Mouse (Mus musculus) gastrocnemius, postnatal 36 days (tissue): ENCODE data around the gene Csmd2. TPM values are rescaled to one million over a fixed set of nuclear protein-coding genes. Genes with fewer than 3 reads are reported as not detected.
"Not testable (repeated sequence)": the region's sequence is repeated elsewhere in the genome, so short reads cannot be mapped to it uniquely, and the experiment has no call there.

Experiments
- DNase-seq, 2 experiments: peaks; one replicate each; pipeline ENCODE4 v3.0.0; 2022
- intact Hi-C: fragments of 180-260 bp; cut with DNase I; formaldehyde crosslinking; loops from one replicate; pipeline ENCODE4 v1.15.1; 2025
- total RNA-seq, 2 experiments: library from RNA; stranded (reverse); gene quantifications; 2 replicates each; pipeline ENCODE4 v1.2.3; 2021

The Csmd2 gene
- total RNA-seq, 2 experiments from 2014 or later = not detected

DNA sequence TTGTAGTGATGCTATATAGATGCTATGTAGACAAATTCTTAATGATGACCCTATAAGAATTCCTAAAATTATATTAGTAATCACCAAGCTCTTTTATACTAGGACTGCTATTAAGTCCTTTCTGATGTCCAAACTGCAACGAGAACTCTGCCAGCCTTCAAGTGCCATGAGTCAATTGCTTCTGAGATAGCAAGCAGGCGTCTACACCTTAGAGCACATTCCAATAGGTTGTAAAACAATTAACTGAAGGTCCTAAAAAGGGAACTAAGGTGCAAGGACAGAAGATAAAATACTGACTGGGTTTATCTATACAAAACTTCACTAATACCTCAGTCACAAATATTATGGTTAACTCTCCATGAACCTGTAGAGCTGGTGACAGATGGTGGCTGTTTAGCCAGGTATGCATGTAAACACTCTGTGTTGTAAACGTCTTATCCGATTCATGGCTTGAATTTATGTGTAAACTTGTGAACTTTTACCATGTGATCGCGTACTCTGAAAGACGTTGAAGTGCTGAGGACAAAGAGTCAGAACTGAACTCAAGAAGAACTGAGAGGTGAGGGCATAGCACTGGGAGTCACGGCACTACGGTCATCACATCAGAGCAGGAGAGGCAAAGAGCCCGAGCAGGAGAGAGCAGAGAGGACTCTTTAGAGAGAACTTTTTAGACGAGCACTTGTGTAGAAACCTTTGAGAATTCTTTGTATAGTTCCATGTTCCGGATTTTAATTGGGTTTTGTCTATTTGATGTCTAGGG lies 610.3 kb downstream of the Csmd2 start:
- no peak for DNase-seq

GRCm38 (mm10) chr4:128606586-128606985 lies 618.9 kb downstream of the Csmd2 start:
- DNase-seq = no peak
- intact Hi-C loops = no loop called here

More for the DNA sequence above, 610.3 kb downstream of the Csmd2 start:
- intact Hi-C loops = no loop called here

GRCm38 (mm10) chr4:128607661-128608060 lies 620.0 kb downstream of the Csmd2 start:
- no peak for DNase-seq
- intact Hi-C loops = no loop called here

- intact Hi-C loops = no loop called here
- no peak for DNase-seq
Observed at GRCm38 (mm10) chr4:128609276-128609924, 621.7 kb downstream of the Csmd2 start.

DNA sequence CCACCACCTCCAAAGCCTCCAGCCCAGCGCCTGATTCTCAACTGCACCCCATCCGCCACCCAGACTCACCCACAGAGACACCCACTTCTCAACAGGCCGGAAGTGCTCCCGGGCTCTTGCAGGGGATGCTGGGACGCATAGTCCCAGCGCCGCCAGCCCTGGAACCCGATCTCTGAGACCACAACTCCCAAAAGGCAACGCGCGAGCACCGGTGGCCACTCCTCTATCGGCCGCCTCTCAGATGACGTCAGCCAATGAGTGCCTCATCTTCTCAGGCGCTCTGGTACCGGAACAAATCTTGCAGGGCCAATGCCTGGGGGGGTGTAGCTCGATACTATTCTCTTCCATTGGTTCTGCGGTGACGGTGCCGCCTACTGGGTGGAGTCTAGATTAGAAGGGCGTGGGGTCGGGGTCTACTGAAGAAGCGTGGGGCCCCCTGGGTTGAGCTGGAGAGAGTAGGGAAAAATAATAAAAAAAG lies 622.3 kb downstream of the Csmd2 start, which contains the start of gene Zscan20:
TSS of gene Zscan20 (minus strand) at position 174 of the 478 bp plus-strand sequence.
- intact Hi-C loops = loop anchor here (5.0 to 10.0 kb wide), 4 partner anchors 42 to 245 kb away; partner anchors contain the start of gene Phc2
- DNase-seq = peak; percentile 89 to 92

- intact Hi-C loops = loop anchor here (5.0 to 10.0 kb wide), 4 partner anchors 42 to 244 kb away; partner anchors contain the start of gene Phc2
- DNase-seq = no peak
Observed at GRCm38 (mm10) chr4:128610706-128611105, 623.0 kb downstream of the Csmd2 start.

GRCm38 (mm10) chr4:128611726-128612125 lies 624.1 kb downstream of the Csmd2 start:
- intact Hi-C loops = loop anchor here (5.0 to 10.0 kb wide), 4 partner anchors 41 to 243 kb away; partner anchors contain the start of gene Phc2
- not testable (repeated sequence) for DNase-seq

GRCm38 (mm10) chr4:128613326-128613725 lies 625.7 kb downstream of the Csmd2 start:
- no peak for DNase-seq
- intact Hi-C loops = loop anchor here (5.0 to 10.0 kb wide), 4 partner anchors 39 to 241 kb away; partner anchors contain the start of gene Phc2

DNA sequence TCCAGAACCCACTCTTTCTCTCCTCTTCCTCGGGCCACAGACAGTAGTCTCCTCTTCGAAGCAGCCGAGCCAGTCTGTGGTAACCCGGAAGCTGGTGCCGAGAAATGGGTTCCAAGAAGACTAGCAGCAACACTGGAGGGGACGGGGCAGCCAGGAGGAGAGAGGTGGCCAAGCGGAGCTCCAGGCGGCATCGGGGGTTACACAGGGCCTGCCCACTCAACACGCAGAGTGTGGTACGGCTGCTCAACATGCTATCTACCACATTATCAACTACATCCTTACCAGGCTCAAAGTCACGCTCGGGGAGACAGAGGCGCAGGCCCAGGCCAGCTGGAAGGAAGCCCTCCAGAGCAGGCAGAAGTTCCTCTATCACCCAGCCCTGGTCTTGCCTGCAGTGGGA lies 628.1 kb downstream of the Csmd2 start:
- DNase-seq = no peak
- intact Hi-C loops = loop anchor here (10.0 kb wide), 1 partner anchor 239 kb away; no protein-coding TSS in a partner anchor

Other genes with a start within 250 kb of the Csmd2 start
- gene CK137956, start 16.9 kb upstream of the Csmd2 start, total RNA-seq = not detected